Mouse (Mus musculus): ENCODE measurements around the gene Mta3. TPM values are rescaled to one million over a fixed set of nuclear protein-coding genes. Genes with fewer than 3 reads are reported as not detected.
A peak's percentile ranks its signal among the peaks of the same experiment; 100 is the strongest.

Mta3 gene
- polyA plus RNA-seq, 1 experiment, result 44.5 TPM

- Histone ChIP-seq H3K27me3 (ENCODE audit: control insufficient read depth, insufficient read depth, low read length) (no peaks in the 10 kb centered on the region), H3K4me1 (replicated peaks; ENCODE audit: control insufficient read depth, insufficient read depth, low read length) (peaks cover 4% of the 10 kb centered on the region), H3K27ac (ENCODE audit: control insufficient read depth, insufficient read depth, low read length) (no peak overlapping the region), H3K4me3 (ENCODE audit: control insufficient read depth, insufficient read depth, low read length) (no peak overlapping the region), H3K36me3 (ENCODE audit: control insufficient read depth, insufficient read depth, low read length) (no peaks in the 10 kb centered on the region)
- TF ChIP-seq POLR2A (IDR thresholded peaks at IDR 0.05; ENCODE audit: control insufficient read depth, extremely low read depth, insufficient read depth, low read length, poor library complexity), result no peak
- TF ChIP-seq CTCF (IDR thresholded peaks at IDR 0.05; ENCODE audit: borderline replicate concordance, control insufficient read depth, extremely low read depth, insufficient read depth, low read length, poor library complexity), result no peak
- WGBS, result 94% methylated on average over 7 of the region's 7 CpGs
- no peak for DNase-seq
Measured at GRCm38 (mm10) chr17:83865366-83865765, 159.4 kb downstream of the Mta3 start.

- H3K4me3 ChIP-seq (ENCODE audit: control insufficient read depth, insufficient read depth, low read length), result no peak overlapping the region
- DNase-seq, result no peak
- H3K4me1 ChIP-seq (replicated peaks; ENCODE audit: control insufficient read depth, insufficient read depth, low read length), result peaks cover 4% of the 10 kb centered on the region
- TF ChIP-seq CTCF (IDR thresholded peaks at IDR 0.05; ENCODE audit: borderline replicate concordance, control insufficient read depth, extremely low read depth, insufficient read depth, low read length, poor library complexity), result peak; percentile 48; the same call in 1 of the 2 replicates
- no peak for TF ChIP-seq POLR2A (IDR thresholded peaks at IDR 0.05; ENCODE audit: control insufficient read depth, extremely low read depth, insufficient read depth, low read length, poor library complexity)
- 56% methylated on average over 10 of the region's 10 CpGs for WGBS
- no peaks in the 10 kb centered on the region for H3K36me3 ChIP-seq (ENCODE audit: control insufficient read depth, insufficient read depth, low read length)
- no peak overlapping the region for H3K27ac ChIP-seq (ENCODE audit: control insufficient read depth, insufficient read depth, low read length)
- H3K27me3 ChIP-seq (ENCODE audit: control insufficient read depth, insufficient read depth, low read length), result no peaks in the 10 kb centered on the region
Measured at GRCm38 (mm10) chr17:83866582-83866981, 160.6 kb downstream of the Mta3 start.

GRCm38 (mm10) chr17:83870385-83870784 lies 164.4 kb downstream of the Mta3 start:
- no peak for DNase-seq
- Histone ChIP-seq H3K36me3 (ENCODE audit: control insufficient read depth, insufficient read depth, low read length) (no peaks in the 10 kb centered on the region), H3K4me3 (ENCODE audit: control insufficient read depth, insufficient read depth, low read length) (no peak overlapping the region), H3K27ac (ENCODE audit: control insufficient read depth, insufficient read depth, low read length) (no peak overlapping the region), H3K27me3 (ENCODE audit: control insufficient read depth, insufficient read depth, low read length) (no peaks in the 10 kb centered on the region), H3K4me1 (replicated peaks; ENCODE audit: control insufficient read depth, insufficient read depth, low read length) (no peaks in the 10 kb centered on the region)
- WGBS, result 100% methylated on average over 4 of the region's 4 CpGs
- TF ChIP-seq POLR2A (IDR thresholded peaks at IDR 0.05; ENCODE audit: control insufficient read depth, extremely low read depth, insufficient read depth, low read length, poor library complexity) (no peak), CTCF (IDR thresholded peaks at IDR 0.05; ENCODE audit: borderline replicate concordance, control insufficient read depth, extremely low read depth, insufficient read depth, low read length, poor library complexity) (no peak)

Other genes starting within 250 kb of the Mta3 start
- gene Cox7a2l, start 188.8 kb upstream of the Mta3 start, polyA plus RNA-seq (2012; rRNA removed), result 145 and 151 TPM in 2 replicates
- gene Kcng3, start 74.3 kb upstream of the Mta3 start, polyA plus RNA-seq (2012; rRNA removed), result 0.13 and 0.27 TPM in 2 replicates
- gene Haao, start 141.8 kb downstream of the Mta3 start, polyA plus RNA-seq (2012; rRNA removed), result 10.4 and 11.4 TPM in 2 replicates

All from thymus, adult 2 months (tissue).